Mouse (Mus musculus): ENCODE measurements at regions not wholly inside any gene's neighbourhood (a gene's known extent, or its start where the extent isn't known, plus 50 kb on each side); places are given as distances from the start of the nearest gene placed in this dataset.
A peak's percentile ranks its signal among the peaks of the same experiment; 100 is the strongest.

- no peak for DNase-seq
These were observed 76.9 kb downstream of the Lhx9 start for GRCm38 (mm10) chr1:138771307-138772011.

- DNase-seq, result no peak
These were observed 85.5 kb downstream of the Lhx9 start for GRCm38 (mm10) chr1:138762876-138763275.

GRCm38 (mm10) chr1:138757777-138758176 is 90.6 kb downstream of the Lhx9 start:
- DNase-seq, result no peak

GRCm38 (mm10) chr1:138733308-138733707 is 113.4 kb upstream of the Nek7 start:
- DNase-seq, result no peak

GRCm38 (mm10) chr1:138731008-138731407 is 111.1 kb upstream of the Nek7 start:
- peak; percentile 36 for DNase-seq

GRCm38 (mm10) chr1:138729089-138729699 is 109.3 kb upstream of the Nek7 start:
- DNase-seq, result no peak

GRCm38 (mm10) chr1:138720728-138721127 is 100.8 kb upstream of the Nek7 start:
- peak; percentile 35 for DNase-seq

GRCm38 (mm10) chr1:138719297-138719696 is 99.4 kb upstream of the Nek7 start:
- DNase-seq, result peak; percentile 14

GRCm38 (mm10) chr1:138716991-138717390 is 97.0 kb upstream of the Nek7 start:
- no peak for DNase-seq

- no peak for DNase-seq
These were observed 95.2 kb upstream of the Nek7 start for GRCm38 (mm10) chr1:138715162-138715561.

- DNase-seq, result no peak
These were observed 89.3 kb upstream of the Nek7 start for GRCm38 (mm10) chr1:138709229-138709608.

GRCm38 (mm10) chr1:138708507-138709228 is 88.7 kb upstream of the Nek7 start:
- DNase-seq, result no peak

- no peak for DNase-seq
These were observed 88.0 kb upstream of the Nek7 start for GRCm38 (mm10) chr1:138707913-138708312.

GRCm38 (mm10) chr1:138703291-138703690 is 83.3 kb upstream of the Nek7 start:
- DNase-seq, result peak; percentile 8

- no peak for DNase-seq
These were observed 69.3 kb upstream of the Nek7 start for GRCm38 (mm10) chr1:138689234-138689633.

GRCm38 (mm10) chr1:138686746-138687145 is 66.8 kb upstream of the Nek7 start:
- DNase-seq, result no peak

- DNase-seq, result no peak
These were observed 63.8 kb upstream of the Nek7 start for GRCm38 (mm10) chr1:138683711-138684110.

GRCm38 (mm10) chr1:138681970-138682369 is 62.0 kb upstream of the Nek7 start:
- no peak for DNase-seq

GRCm38 (mm10) chr1:138674199-138674598 is 54.3 kb upstream of the Nek7 start:
- no peak for DNase-seq
